Mouse (Mus musculus): ENCODE results near the gene Frmd8.

DNA sequence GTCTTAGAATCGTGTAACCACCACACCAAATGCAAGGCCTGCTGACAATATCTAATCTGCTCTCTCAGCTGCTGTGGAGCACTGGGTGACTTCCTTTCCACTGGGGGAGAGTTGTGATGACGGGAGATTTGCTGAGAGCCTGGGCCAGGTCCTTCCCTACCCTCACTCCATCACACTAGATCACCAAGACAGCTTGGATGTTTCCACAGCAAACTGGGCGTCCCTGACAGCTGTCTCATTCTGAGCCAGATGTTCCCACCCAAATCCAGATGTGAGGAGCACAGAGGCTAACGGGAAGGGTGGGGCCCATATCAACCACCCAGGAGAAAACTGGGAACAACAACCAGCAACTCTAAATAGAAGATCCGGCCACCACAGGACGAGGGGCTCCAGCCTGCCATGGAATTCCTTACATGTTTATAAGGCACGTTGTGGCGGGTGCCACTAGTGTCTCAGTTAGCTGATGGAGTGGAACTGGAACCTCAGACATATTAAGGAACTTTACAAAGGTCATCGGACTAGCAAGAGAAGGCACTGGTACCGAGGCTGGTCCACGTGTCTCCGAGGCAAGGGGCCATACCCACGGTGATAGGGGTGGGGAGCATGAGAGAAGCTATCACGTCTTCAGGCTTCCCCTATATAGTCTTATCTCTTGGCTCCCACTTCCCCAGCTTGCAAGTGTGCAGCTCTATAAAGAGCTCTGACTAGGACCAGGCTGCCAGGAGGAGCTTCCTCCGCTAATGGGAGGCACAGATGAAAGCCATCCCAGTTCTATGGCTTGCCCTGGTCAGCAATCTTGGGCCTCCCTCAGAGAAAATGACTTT is 47.3 kb upstream of the Frmd8 start:
- TF ChIP-seq MAFK (IDR thresholded peaks at IDR 0.05; ENCODE audit: insufficient read depth, low read depth, low read length) (no peak), ZC3H11A (IDR thresholded peaks at IDR 0.05; ENCODE audit: borderline replicate concordance, low read depth, low read length) (no peak), ZNF384 (IDR thresholded peaks at IDR 0.05; ENCODE audit: low read depth, low read length) (no peak), CHD2 (IDR thresholded peaks at IDR 0.05; ENCODE audit: low read depth, low read length) (no peak)
